Mouse (Mus musculus) E14TG2a.4 (cell line): ENCODE results near the gene Dbr1.

Experiments used
- H3K27me3 ChIP-seq: 2 replicates; pipeline ENCODE4 v1.6.1; 2014; ENCODE audit warnings: low read length, control low read depth; ENCODE audit not compliant: insufficient read depth
- H3K36me3 ChIP-seq: 2 replicates; pipeline ENCODE4 v1.6.1; 2014; ENCODE audit warnings: low read length, control low read depth; ENCODE audit not compliant: insufficient read depth
- H3K4me1 ChIP-seq: replicated peaks from 2 replicates; pipeline ENCODE4 v1.6.1; 2014; ENCODE audit warnings: low read depth, low read length, control low read depth
- H3K4me3 ChIP-seq: replicated peaks from 2 replicates; pipeline ENCODE4 v1.5.1; 2014; ENCODE audit warnings: mild to moderate bottlenecking, low read length
- H3K9me3 ChIP-seq: 2 replicates; pipeline ENCODE4 v1.6.1; 2014; ENCODE audit warnings: low read length, control low read depth
- CTCF ChIP-seq: conservative IDR thresholded peaks from 2 replicates; pipeline ENCODE4 v1.5.1; 2014; ENCODE audit warnings: low read length
- NANOG ChIP-seq: IDR thresholded peaks from 2 replicates; pipeline ENCODE4 v1.6.1; 2014; ENCODE audit warnings: borderline replicate concordance, low read length, mixed read lengths
- POU5F1 ChIP-seq: IDR thresholded peaks from 2 replicates; pipeline ENCODE4 v1.6.1; 2014; ENCODE audit warnings: low read length, borderline replicate concordance

Gene Dbr1

DNA sequence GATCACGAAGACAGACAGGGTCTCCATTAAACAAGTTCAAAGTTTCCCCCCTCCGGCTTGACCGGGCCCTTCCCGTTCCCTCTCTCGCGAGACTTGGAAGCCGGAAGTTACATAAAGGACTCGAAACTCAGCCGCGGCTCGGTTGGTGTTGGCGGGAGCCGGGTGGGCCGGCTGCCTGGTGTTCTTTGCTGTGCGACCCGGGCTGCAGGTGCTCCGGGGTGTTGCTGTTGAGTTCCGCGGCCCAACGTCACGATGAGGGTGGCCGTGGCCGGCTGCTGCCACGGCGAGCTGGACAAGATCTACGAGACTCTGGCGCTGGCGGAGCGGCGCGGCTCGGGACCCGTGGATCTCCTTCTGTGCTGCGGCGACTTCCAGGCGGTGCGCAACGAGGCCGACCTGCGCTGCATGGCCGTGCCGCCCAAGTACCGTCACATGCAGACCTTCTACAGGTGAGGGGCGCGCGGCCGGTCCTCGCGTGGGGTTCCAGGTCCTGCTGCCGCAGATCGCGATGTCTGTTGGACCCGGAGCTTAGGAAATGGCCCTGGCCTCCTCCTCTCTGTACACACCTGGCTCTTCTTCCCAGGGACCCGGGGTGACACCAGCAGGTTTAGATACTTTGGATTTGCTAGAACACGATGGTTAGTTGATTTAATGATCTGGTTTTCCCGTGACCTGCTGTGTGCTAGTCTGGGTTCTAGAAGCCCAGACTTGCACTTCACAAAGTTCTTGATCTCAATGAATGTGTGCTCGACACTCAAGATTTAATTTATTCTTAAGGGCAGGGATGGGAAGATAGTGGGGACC is at the start of gene Dbr1:
Gene Dbr1 (plus strand): TSS at position 123 of the 804 bp plus-strand sequence.
- H3K27me3 ChIP-seq = 0 out of 2 replicates have a peak, but pooled peaks cover 4% of the 10 kb centered on the region
- TF ChIP-seq POU5F1 (no peak), CTCF (no peak), NANOG (no peak)

GRCm38 (mm10) chr9:99531865-99532264 is 43.7 kb upstream of the Dbr1 start:
- Histone ChIP-seq H3K4me1 (no peaks in the 10 kb centered on the region), H3K36me3 (peaks cover 86% of the 10 kb centered on the region), H3K9me3 (no peaks in the 10 kb centered on the region), H3K27me3 (no peaks in the 10 kb centered on the region), H3K4me3 (no peak overlapping the region)
- TF ChIP-seq CTCF = no peak

More for the DNA sequence above, at the start of gene Dbr1:
- Histone ChIP-seq H3K4me3 (peak within 1 kb of the TSS; percentile 96), H3K4me1 (peaks cover 42% of the 10 kb centered on the region), H3K36me3 (peaks cover 32% of the 10 kb centered on the region), H3K9me3 (no peaks in the 10 kb centered on the region)

DNA sequence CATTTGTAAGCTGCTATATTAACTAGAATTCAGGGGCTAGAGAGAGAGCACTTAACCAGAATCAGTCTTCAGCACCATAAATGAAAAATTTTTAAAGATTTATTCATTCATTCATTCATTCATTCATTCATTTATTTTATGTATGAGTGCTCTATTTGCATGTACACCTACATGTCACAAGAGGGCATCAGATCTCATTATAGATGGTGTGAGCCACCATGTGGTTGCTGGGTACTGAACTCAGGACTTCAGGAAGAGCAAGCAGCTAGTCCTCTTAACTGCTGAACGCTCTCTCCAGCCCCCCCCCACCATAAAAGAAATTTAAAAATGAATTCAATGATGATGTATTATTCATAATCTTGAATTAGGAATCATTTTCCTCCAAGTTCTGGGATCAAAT is 29.3 kb upstream of the Dbr1 start:
- Histone ChIP-seq H3K36me3 (no peaks in the 10 kb centered on the region), H3K27me3 (no peaks in the 10 kb centered on the region), H3K4me1 (no peaks in the 10 kb centered on the region), H3K4me3 (no peak overlapping the region), H3K9me3 (no peaks in the 10 kb centered on the region)
- TF ChIP-seq NANOG = no peak

DNA sequence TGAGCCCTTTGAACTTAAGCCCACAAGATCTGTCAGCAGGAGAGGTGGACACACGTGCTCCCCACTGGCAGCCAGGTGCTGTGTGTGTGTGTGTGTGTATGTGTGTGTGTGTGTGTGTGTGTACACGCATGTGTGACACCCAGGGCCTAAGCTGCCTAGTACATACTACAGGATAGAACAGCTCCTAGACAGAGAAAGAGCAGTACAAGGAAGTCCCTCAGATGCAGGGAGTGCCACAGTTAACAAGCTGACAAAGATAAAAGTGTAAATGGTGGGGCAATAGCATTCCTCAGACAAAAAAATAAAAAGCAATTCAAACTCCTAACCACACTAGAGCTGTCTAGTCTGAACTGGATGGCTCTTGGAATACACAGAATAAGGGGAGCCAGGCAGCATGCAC is 23.5 kb upstream of the Dbr1 start:
- Histone ChIP-seq H3K9me3 (no peaks in the 10 kb centered on the region), H3K4me1 (no peaks in the 10 kb centered on the region; the same call in 1 of the 2 replicates), H3K27me3 (no peaks in the 10 kb centered on the region), H3K4me3 (no peak overlapping the region), H3K36me3 (no peaks in the 10 kb centered on the region)
- TF ChIP-seq CTCF = no peak
- TF ChIP-seq NANOG = no peak
- TF ChIP-seq POU5F1 = no peak

- no peaks in the 10 kb centered on the region for H3K9me3 ChIP-seq
- H3K4me3 ChIP-seq = no peak overlapping the region
- no peaks in the 10 kb centered on the region for H3K27me3 ChIP-seq
- H3K4me1 ChIP-seq = peaks cover 6% of the 10 kb centered on the region; the same call in 1 of the 2 replicates
- H3K36me3 ChIP-seq = no peaks in the 10 kb centered on the region
- TF ChIP-seq NANOG = no peak
- no peak for TF ChIP-seq CTCF
- no peak for TF ChIP-seq POU5F1
Measured at GRCm38 (mm10) chr9:99553049-99553448, 22.6 kb upstream of the Dbr1 start.

GRCm38 (mm10) chr9:99554052-99554451 is 21.5 kb upstream of the Dbr1 start:
- Histone ChIP-seq H3K4me3 (no peak overlapping the region), H3K9me3 (no peaks in the 10 kb centered on the region), H3K36me3 (no peaks in the 10 kb centered on the region), H3K4me1 (peaks cover 7% of the 10 kb centered on the region; the same call in 1 of the 2 replicates), H3K27me3 (no peaks in the 10 kb centered on the region)
- TF ChIP-seq POU5F1 (no peak), NANOG (no peak), CTCF (no peak)

DNA sequence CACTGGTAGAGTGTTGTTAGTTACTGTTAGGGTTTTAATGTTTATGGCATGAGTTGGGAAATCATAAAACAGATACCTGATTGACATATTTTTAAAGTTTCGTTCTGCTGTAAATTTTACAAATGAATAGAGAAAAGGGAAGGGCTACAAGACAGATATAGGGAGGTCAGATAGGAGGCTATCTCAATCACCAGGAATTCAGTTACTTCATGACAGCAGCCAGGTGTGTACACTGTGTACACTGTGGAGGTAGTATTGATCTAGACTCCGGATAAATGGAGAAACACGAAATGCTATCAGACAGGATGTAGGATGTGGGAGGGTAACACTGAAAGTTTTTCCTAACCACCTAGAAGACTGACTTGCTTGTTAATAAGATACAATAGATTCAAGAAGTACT is 20.3 kb upstream of the Dbr1 start:
- H3K36me3 ChIP-seq = no peaks in the 10 kb centered on the region
- H3K9me3 ChIP-seq = no peaks in the 10 kb centered on the region
- H3K4me1 ChIP-seq = peaks cover 7% of the 10 kb centered on the region; the same call in 1 of the 2 replicates
- no peak for TF ChIP-seq CTCF
- TF ChIP-seq NANOG = no peak
- TF ChIP-seq POU5F1 = no peak
- H3K4me3 ChIP-seq = no peak overlapping the region
- H3K27me3 ChIP-seq = no peaks in the 10 kb centered on the region

DNA sequence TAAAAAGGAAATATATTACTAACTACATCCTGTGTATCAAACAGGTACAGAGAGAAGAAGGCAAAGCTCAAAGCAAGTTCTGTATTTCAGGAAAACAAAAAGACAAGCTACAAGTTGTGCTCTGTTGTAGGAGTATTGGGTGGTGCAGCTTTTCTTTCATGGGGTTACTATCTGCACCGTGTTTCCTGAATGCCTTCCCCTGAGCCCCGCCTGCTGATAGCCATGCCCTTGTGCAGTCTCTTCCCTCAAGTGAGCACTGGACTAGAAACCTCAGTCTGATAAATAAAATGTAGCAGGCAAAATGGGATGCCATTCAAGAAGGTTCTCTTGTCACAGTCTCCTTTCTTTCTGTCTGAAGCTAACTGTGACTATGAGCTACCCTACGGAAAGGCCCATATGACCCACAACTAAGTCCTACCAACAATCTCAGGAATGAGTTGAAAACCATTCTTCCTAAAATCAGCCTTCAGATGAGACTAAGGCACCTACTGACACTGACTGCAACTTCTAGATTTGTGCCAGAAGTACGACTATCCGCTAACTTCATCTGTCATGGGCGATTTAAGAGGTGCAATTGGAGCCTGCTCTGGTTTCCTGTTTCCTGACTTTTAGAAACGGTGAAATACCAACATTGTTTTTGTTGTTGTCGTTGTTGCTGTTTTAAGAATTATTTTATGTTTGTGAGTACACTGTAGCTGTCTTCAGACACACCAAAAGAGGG is 17.9 kb upstream of the Dbr1 start:
- Histone ChIP-seq H3K9me3 (no peaks in the 10 kb centered on the region), H3K36me3 (no peaks in the 10 kb centered on the region), H3K27me3 (no peaks in the 10 kb centered on the region), H3K4me1 (peaks cover 7% of the 10 kb centered on the region; the same call in 1 of the 2 replicates), H3K4me3 (no peak overlapping the region)
- TF ChIP-seq CTCF = no peak
- TF ChIP-seq NANOG = no peak
- TF ChIP-seq POU5F1 = no peak
